Mouse (Mus musculus) liver, adult 2 months (tissue): ENCODE results near the gene Gm17428.

ENCODE experiments used
- CTCF ChIP-seq: fragments of 200-500 bp; IDR thresholded peaks from 2 replicates; pipeline ENCODE4 v1.5.1; 2011; ENCODE audit warnings: low read depth, low read length, control low read depth
- POLR2A ChIP-seq: fragments of 200-500 bp; IDR thresholded peaks from 2 replicates; pipeline ENCODE4 v1.6.1; 2011; ENCODE audit warnings: low read length, control low read depth; ENCODE audit not compliant: insufficient read depth; ENCODE audit errors: extremely low read depth

DNA sequence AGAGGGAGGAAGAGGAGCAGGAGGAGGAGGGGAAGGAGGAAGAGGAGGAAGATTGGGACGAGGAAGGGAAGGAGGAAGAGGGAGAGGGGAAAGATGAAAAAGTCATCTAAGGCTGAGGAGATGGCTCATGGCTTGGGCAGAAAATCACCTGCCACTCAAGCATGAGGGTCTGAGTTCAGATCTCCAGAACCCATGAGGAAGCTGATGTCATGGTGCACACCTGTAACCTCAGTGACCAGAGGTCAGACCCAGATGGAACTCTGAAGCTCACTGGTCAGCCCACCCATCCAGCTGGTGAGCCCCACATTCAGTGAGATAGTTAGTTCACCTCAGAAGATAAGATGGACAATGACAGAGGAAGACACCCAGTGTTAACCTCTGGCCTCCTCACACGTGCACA, 31.8 kb upstream of the Gm17428 start:
- no peak for TF ChIP-seq CTCF
- no peak for TF ChIP-seq POLR2A
